Mouse (Mus musculus) heart, adult 9 months (tissue): ENCODE results near the gene Cdh20.

Source experiments
- DNase-seq, 2 experiments: peaks; one replicate each; pipeline ENCODE4 v3.0.0; 2022; ENCODE audit warnings: low spot score in 2 of 2

The Cdh20 gene

GRCm38 (mm10) chr1:105041668-105042067, 273.3 kb downstream of the Cdh20 start:
- no peak for DNase-seq
